Mouse (Mus musculus) bone marrow, adult 2 months (tissue): ENCODE measurements around the gene Cacna1c.

Source experiments
- CTCF ChIP-seq: fragments of 200-500 bp; IDR thresholded peaks from 2 replicates; pipeline ENCODE4 v1.5.1; 2011; ENCODE audit warnings: low read length, control low read depth; ENCODE audit not compliant: control insufficient read depth, insufficient read depth
- POLR2A ChIP-seq: fragments of 200-500 bp; IDR thresholded peaks from 2 replicates; pipeline ENCODE4 v1.6.1; 2011; ENCODE audit warnings: low read depth, mild to moderate bottlenecking, control low read depth, low read length, borderline replicate concordance; ENCODE audit not compliant: control insufficient read depth

GRCm38 (mm10) chr6:118680814-118681213 lies 515.4 kb downstream of the Cacna1c start:
- no peak for TF ChIP-seq CTCF
- TF ChIP-seq POLR2A: no peak
